Mouse (Mus musculus) mature B cell (primary cell): ENCODE measurements around the gene Gbp2b.

Experiments
- in situ Hi-C: fragments of 300-500 bp; cut with MboI; formaldehyde crosslinking; loops from 2 replicates; pipeline ENCODE4 v1.14.3; 2019

The Gbp2b gene

DNA sequence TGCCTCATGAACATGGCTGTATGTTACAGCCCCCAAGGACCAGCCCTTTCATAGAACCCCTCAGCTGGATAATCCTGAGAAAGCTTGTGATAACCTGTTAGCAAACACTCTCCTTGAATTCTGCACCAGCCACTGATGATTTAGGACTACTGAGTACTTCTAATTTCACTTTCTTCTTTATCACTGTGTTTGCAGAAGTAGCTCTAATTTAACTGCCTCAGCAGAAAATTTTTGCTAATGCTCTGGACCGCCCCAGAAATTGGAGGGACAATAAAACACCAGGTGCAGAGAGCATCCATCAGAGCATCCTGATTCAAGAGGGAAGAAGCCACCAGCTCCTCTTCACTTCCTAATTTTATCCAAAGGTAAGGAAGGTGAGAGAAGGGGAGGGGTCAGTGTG is at the start of gene Gbp2b:
Gene Gbp2b (plus strand): TSS at position 301 of the 400 bp plus-strand sequence.
- in situ Hi-C loops, result no loop called here

DNA sequence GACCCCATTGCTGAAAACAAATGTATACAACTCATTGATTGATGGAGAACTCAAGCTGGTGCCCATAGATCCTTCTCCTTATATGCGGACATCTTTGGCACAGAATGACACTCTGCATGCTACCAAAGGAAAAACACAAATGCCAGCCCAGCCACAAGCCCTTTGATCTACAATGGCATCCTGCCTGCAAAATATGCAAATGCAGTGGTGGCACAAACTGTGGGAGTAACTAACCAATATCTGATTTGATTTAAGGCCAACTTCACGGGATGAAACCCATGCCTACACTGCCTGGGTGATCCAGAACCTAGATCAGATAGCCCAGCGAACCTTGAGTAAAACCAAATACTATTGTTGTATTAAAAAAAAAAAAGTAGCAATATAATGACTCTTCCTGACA is 48.0 kb upstream of the Gbp2b start:
- in situ Hi-C loops, result no loop called here

- in situ Hi-C loops, result no loop called here
These were observed 44.5 kb upstream of the Gbp2b start for GRCm38 (mm10) chr3:142550052-142550676.

GRCm38 (mm10) chr3:142554601-142555000 is 40.0 kb upstream of the Gbp2b start:
- in situ Hi-C loops, result no loop called here

- in situ Hi-C loops, result no loop called here
These were observed 39.0 kb upstream of the Gbp2b start for GRCm38 (mm10) chr3:142555623-142556022.

DNA sequence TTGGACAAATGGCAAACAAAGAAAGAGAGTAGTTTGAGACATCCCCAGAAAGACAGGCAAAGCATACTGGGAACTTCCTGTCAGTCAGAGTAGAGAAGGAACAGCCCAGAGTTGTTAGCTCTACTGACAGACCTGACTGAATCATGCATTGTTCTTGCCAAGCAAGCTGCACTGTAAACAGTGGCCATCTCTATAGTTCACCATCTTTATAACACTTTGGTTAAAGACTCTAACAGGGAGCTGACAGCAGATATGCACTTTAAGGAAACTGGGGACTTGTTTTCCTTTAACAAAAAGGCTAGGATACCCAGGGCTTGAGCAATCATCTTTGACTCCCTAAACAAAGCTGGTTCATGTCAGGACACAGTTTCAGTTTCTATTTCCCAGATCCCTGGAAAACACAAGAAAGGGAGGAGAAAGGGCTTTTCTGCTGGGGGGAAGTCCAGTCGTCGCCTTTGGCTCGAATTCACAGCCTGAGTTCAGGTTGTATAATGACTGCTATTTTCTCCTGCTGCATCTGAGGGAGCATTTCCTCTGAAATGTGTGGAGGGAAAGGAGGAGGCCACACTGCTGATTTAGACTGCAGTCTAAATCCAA is 34.9 kb upstream of the Gbp2b start, which contains the start of gene Gbp3:
Gene Gbp3 (plus strand): TSS at position 395 of the 597 bp plus-strand sequence.
- in situ Hi-C loops, result loop anchor here (10.0 kb wide), 1 partner anchor 65 kb away; the partner anchor contains the start of gene Gbp5

DNA sequence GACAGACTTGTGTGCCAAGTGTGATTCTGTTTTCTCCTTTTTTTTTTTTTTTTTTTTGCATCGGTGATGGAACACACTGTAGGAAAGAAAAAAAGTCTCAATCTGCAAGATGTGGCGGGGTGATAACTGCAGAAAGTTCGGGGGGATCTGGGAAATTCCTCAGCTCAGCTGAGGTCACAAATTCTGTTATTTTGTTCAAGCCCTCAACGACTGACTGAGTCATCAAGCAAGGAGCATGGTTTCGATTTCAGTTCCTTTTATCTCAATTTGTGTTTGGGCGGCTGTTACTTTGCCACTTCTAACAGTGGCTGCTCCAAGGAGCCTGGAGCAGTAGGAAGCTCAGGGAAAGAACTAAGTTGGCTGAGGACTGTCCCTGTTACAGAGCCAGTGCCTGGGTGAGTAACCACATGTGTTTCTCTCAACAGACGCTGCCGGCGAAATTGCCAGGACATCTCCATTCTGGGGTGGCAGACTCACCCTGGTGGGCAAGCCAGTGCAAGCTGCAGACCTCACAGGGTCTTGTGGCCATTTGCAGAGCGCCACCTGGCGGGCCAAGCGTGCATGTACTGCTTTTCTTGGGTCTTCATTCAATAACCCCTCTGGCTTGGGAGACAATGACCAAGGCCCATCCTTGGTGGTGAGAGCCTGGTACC is 34.2 kb upstream of the Gbp2b start:
- in situ Hi-C loops, result loop anchor here (10.0 kb wide), 1 partner anchor 66 kb away; the partner anchor contains the start of gene Gbp5

- in situ Hi-C loops, result loop anchor here (10.0 kb wide), 1 partner anchor 66 kb away; the partner anchor contains the start of gene Gbp5
These were observed 33.5 kb upstream of the Gbp2b start for GRCm38 (mm10) chr3:142561045-142561646.

DNA sequence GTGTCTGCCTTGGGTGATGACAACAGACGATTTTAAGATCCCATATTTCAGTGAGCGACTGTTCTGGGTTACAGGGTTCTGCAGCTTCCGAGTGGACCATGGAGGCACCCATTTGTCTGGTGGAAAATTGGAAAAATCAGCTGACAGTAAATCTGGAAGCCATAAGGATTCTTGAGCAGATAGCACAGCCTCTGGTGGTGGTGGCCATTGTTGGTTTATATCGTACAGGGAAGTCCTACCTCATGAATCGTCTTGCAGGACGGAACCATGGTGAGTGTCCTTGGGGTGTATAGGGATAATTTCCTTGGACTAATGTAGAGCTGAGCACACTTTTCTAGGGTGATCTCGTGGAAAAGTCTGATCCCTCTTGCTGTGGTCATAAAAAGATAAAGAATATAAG is 33.0 kb upstream of the Gbp2b start:
- in situ Hi-C loops, result loop anchor here (10.0 kb wide), 1 partner anchor 67 kb away; the partner anchor contains the start of gene Gbp5

- in situ Hi-C loops, result loop anchor here (10.0 kb wide), 1 partner anchor 73 kb away; the partner anchor contains the start of gene Gbp5
These were observed 27.2 kb upstream of the Gbp2b start for GRCm38 (mm10) chr3:142567490-142567889.

DNA sequence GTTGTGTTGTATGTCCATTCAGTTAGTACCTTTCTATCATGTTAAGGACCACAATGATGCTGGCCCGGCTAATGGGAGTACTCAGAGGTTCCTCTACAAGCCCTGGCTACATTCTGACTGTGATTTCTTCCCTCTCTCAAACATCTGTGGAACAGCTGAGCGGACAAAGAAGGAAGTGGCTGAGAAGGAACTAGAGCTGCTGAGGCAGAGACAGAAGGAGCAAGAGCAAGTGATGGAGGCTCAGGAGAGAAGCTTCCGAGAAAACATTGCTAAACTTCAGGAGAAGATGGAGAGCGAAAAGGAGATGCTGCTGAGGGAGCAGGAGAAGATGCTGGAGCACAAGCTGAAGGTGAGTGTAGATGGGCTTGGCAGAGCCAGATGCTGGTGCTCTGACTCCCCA is 23.9 kb upstream of the Gbp2b start:
- in situ Hi-C loops, result no loop called here

DNA sequence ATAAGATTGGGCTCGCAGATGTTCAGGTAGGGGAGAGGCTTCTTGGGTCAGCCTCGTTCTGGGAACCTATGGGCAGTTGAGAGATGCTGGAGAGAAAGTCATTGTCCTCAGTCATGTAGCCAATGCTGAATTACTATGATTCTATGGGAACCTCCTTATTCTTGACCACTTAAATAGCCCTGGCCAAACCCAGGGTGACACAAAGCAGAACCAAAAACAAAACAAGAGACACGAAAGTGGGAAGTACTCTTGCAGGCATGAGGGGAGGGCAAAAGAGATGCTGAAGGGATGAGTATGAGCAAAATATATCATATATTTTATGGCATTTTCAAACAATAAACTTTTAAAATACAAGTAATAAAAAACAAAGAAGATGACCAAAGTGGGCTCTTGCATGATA is 17.5 kb upstream of the Gbp2b start:
- in situ Hi-C loops, result no loop called here

DNA sequence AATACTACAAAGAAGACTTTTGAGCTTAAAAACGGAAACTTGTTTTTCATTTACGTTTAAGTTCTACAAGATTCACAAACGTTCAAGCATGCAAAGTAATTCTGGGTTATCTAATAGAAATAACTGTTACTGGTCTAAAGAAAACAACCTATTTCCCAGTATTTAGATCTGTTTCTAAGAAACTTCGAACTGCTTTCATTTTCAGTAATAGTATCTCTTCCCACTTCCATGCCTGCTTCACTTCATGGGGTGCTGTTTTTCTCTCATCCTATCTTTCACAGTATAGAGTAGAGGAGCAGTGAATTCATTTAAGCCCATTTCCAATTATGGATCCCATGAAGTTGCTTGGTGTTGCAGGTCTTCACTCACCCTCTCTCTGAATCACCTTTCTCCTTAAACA is 16.3 kb upstream of the Gbp2b start:
- in situ Hi-C loops, result no loop called here

DNA sequence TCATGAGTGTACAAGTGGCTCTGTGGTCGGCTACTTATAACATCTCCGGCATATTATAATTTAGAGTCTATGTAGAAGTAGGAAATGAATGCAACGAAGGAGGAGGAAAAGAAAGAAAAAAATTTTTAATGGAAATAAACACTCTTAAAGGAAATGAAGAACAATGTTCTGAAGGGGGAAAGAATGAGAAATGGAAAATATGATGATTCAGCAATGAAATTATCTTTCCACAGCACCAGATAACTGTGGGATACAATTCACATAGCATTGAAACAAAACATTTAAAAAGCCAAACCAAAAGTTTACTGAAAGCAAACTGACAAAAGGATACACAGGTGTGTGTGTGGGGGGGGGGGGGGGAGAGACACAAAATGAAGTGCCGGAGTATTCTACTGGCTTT is 11.6 kb upstream of the Gbp2b start:
- in situ Hi-C loops, result no loop called here

DNA sequence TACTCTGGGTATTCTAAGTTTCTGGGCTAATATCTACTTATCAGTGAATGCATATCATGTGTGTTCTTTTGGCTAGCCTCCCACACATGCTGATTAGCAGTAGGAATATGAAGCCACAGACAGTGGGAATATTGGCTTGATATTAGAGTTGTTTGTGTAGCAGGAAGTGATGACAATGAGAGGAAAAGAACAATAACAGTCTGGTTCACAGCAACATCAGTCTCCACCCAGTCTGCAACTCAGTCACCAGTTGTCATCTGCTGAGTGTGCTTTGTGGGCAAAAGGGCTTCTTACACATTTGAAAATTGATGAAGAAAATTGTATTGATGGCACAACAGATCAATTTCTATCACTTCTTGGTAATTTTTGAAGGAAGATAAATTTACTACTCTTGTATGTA is 7.3 kb upstream of the Gbp2b start:
- in situ Hi-C loops, result no loop called here

GRCm38 (mm10) chr3:142588888-142589287 is 5.8 kb upstream of the Gbp2b start:
- in situ Hi-C loops, result no loop called here

DNA sequence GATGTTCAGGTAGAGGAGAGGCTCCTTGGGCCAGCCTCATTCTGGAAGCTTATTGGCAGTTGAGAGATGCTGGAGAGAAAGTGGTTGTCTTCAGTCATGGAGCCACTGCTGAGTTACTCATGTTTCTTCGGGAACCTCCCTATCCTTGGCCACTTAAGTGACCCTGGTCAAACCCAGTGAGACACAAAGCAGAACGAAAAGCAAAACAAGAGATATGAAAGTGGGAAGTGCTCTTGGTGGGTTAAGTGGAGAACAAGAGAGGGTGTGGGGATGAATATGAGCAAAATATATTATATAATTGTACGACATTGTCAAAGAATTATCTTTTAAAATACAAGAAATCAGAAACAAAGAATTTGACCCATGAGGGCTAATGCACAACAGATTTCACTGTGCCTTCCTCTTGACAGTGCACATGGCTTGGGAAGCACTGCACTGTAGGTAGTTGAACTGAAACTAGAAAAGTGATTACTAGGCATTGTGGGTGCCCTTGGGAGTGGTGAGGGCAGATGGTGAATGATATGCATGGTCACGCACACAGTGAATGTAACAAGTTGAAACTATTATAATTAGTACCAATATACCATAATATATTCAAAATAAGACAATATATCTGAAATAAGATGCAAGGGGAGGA is 4.1 kb upstream of the Gbp2b start:
- in situ Hi-C loops, result no loop called here

GRCm38 (mm10) chr3:142597923-142598322 is 3.3 kb downstream of the Gbp2b start:
- in situ Hi-C loops, result no loop called here

- in situ Hi-C loops, result no loop called here
These were observed 7.0 kb downstream of the Gbp2b start for GRCm38 (mm10) chr3:142601675-142602074.

GRCm38 (mm10) chr3:142618658-142619057 is 24.0 kb downstream of the Gbp2b start:
- in situ Hi-C loops, result no loop called here

- in situ Hi-C loops, result loop anchor here (5.0 kb wide), 1 partner anchor 127 kb away; the partner anchor contains the start of gene Gbp5
These were observed 25.0 kb downstream of the Gbp2b start for GRCm38 (mm10) chr3:142619606-142620005.
